Mouse (Mus musculus) urinary bladder, postnatal 14 days (tissue): Measurements from ENCODE around the gene Mpv17.

ENCODE experiments used
- DNase-seq: peaks from one replicate; pipeline ENCODE4 v3.0.0; 2021; ENCODE audit warnings: low spot score

The Mpv17 gene

DNA sequence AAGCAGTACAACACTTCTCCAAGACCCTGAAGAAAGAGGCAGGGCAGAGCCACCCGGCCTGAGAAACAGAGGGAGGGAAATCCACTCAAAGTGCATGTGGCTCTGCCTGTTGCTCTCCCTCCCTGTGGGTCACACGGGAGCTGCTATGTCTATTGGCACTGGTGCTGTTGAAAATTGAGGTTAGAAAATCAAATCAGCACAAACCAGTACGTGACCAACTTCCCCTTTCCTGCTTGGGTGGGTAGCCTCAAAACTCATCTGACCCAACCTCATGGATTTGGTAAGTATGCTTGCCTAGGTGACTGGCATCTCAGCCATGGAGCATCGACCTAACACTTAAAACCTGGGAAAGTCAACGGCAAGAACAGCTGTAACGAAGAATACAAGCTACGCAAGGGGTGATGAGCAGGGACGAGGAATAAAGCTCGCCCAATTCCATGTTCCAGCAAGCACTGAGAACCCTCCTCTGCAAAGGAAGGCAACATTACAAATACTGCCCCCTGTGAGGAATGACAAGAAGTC is 48.2 kb downstream of the Mpv17 start, which contains the start of gene Dnajc5g:
TSS of gene Dnajc5g (plus strand) at position 472 of the 522 bp plus-strand sequence.
- DNase-seq = no peak

DNA sequence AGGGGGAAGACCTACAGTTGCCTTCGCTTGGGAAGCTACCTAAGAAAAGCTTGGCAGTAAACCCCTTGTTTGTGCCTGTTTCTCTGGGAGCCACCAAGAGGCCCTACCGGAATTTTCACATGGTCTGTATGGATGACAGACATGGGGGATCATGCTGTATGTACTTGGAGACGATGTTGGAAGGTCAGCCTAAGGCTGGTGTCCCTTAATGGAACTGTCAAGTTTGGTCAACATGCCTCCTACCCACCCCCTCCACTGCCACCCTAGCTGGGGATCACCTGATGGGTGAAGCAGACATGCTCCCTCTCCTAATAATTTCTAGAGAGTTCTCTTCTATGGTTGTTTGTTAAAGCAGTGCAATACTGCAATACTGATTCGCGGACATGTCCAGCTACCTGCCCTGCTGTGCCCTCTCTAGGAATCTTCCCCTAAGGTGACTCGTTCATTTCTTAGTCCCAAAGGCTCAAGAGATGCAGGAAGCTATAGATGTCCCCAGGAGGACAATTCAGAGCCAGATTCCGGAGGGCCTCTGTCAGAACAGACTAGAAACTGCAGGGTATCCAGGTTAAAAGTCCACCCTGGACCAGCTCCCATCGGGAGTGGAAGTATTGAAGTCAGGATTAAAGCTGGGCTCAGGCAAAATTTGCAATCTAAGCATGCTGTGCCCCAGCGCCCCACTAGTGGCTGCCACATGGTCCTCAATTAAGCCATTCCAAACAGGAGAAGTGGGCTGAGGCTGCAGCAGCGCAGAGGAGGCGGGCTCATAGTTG is 58.2 kb downstream of the Mpv17 start:
- no peak for DNase-seq

DNA sequence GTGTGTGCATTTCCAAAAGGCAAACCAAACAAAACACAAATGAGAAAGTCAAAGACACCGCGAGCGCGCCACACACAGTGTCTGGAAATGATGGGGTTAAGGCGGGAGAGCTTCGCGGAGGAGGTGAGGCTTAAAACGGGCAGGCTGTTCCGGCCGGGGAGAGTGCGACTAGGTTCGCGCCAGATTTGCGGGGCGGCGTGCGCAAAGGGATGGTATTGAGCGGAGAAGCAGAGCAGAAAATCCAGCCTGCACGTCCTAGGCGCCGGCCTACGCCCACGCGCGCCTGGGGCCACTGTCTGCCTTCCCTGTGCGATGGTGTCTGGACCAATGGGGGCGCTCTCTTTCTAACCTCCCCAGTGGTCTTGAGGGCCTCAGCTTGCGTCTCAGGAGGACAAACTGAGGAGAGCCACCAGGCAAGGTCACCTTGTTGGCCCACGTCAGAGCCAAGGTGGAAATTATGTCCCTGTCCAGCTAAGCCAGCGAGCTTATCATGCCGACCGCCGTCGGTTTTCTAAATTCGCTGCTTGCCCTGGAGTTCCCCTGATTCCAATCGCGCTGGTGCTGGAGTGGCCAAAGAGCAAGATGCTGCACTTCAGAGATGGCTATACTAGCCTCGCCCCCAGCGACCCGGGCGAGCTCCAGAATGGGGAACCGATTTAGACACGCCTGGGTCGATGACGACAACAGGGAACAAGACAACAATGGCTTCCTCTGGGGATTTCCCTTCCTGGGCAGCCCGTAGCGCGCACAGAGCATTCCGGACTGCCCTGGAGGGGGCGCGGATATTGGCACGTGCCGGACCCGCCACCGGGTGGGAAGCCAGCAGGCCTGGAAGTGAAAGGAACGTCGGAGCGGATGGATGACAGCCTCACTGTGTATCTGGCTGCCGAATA is 59.0 kb downstream of the Mpv17 start:
- peak; percentile 29 for DNase-seq

DNA sequence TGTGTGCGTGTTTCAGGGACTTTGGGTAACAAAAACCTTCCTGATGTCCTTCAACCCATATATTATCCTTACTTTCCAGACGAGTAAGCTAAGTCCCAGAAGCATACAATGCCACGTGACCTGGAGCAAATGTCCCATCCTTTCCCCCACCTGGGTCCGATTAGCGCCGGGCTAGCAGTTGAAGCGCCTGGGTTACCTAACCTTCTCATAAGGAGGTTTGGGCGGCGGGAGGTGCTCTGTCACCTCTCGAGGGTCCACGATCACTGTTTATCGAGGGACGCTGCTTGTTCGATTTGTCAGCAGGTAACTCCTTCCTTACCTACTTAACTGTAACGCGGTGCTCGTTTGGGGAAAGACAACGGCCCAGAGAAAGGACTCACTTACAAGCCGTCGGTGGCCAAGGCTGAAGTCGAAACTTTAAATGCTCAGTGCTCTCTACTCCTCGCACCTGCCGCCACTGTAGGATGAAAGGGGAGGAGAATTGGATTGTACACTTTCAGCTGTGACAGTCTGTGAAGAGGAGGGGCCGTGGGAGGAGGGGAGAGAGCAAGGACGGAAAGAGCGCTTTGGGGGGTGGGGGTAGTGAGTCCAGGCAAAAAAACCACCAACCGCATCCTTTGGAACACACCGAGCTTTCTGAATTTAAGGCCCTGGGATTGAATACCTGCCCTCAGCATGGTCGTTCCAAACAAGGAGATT is 59.8 kb downstream of the Mpv17 start:
- no peak for DNase-seq

DNA sequence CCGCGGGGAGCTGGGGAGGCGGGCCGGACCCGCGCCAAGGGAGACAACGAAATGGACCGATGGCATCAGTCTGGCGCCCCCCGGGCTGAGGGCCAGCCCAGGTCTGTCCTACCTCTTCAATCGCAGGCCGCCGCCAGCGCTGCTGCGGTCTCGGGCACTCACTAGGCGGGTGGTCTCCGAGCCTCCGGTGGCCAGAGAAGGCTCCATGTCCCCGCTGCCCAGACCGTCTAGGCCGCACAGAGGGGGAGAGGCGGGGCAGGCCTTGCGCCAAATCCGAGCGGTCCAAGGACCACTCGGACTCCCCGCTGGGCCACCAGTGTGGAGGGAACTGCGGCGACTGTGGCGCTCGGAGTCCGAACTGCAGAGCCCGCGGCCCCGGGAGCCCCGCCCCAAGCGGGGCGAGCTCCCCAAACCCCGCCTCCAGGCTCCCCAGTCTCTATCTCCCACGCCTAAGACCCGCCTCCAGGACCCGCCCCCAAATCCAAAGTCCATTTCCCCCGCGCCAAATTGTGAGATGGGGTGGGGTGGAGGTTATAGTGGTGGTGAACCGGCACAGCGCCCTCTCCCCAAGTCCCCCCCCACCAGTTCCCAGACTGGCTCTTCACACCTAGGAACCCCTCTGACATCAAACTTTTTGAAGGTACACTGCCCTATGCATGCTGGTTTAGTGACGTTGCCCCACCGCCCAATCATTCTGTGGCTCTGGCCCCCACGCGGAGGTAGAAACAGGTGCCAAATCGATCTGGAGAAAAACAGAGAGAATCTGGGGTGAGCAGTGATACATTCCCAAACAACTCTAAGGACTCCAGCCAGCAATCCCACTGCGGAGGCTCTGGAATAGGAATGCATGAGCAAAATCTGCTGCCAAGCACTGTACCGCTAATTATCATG is 60.7 kb downstream of the Mpv17 start:
- no peak for DNase-seq

DNA sequence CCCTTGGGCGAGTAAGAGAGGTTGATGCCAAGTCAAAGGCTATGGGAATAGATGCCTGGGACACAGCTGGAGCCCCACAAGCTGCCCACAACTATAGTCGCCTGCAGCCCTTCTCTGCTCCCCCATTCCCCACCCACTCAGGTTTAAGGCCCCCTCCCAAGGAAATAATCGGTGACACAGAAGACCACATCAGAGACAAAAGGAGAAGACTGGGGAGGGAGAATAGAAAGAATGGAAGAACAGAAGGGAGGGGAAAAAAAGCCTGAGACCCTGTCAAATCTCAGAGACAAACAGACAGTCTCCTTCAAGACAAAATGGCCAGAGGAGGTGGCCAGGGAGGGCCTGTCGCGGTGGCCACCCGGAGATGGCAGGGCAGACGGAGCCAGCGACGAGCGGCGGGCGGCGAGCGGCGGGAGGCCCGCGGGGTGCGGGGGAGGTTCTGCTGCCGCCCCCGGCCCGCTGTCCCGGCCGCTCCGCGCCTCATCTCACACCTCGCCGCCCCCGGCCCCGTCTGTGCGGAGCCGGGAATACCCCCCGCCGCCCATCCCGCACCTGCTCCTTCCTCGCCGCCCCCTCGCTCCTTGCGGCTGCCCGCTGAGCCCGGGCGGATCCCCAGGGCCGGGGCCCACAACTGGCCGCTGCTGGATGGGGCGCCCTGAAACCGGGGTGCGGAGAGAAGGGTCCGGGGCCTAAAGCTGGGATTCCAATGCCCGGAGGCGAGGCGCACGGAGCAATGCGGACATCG is 61.6 kb downstream of the Mpv17 start:
- DNase-seq = no peak
